Mouse (Mus musculus) spleen, adult 12 weeks (tissue): ENCODE data around the gene Ctnnbl1.
A peak's percentile ranks its signal among the peaks of the same experiment; 100 is the strongest.

Source experiments
- DNase-seq: peaks from one replicate; pipeline ENCODE4 v3.0.0; 2022; ENCODE audit warnings: low spot score

Gene Ctnnbl1

GRCm38 (mm10) chr2:157736854-157737850 is at the start of gene Ctnnbl1:
Gene Ctnnbl1 (plus strand): TSS chr2:157737401.
- peak; percentile 99 for DNase-seq

GRCm38 (mm10) chr2:157687506-157687905 is 49.7 kb upstream of the Ctnnbl1 start:
- no peak for DNase-seq

- no peak for DNase-seq
Measured at GRCm38 (mm10) chr2:157691266-157692105, 45.7 kb upstream of the Ctnnbl1 start.

- no peak for DNase-seq
Measured at GRCm38 (mm10) chr2:157692365-157692932, 44.8 kb upstream of the Ctnnbl1 start.

GRCm38 (mm10) chr2:157693576-157693975 is 43.6 kb upstream of the Ctnnbl1 start:
- DNase-seq = no peak

- DNase-seq = no peak
Measured at GRCm38 (mm10) chr2:157696297-157696731, 40.9 kb upstream of the Ctnnbl1 start.

GRCm38 (mm10) chr2:157703155-157703554 is 34.0 kb upstream of the Ctnnbl1 start:
- DNase-seq = no peak

- no peak for DNase-seq
Measured at GRCm38 (mm10) chr2:157704991-157705776, 32.0 kb upstream of the Ctnnbl1 start.

GRCm38 (mm10) chr2:157705777-157706158 is 31.4 kb upstream of the Ctnnbl1 start:
- no peak for DNase-seq

GRCm38 (mm10) chr2:157707191-157707923 is 29.8 kb upstream of the Ctnnbl1 start:
- DNase-seq = no peak

- no peak for DNase-seq
Measured at GRCm38 (mm10) chr2:157712677-157713076, 24.5 kb upstream of the Ctnnbl1 start.

GRCm38 (mm10) chr2:157715586-157716191 is 21.5 kb upstream of the Ctnnbl1 start:
- no peak for DNase-seq

GRCm38 (mm10) chr2:157718441-157718840 is 18.8 kb upstream of the Ctnnbl1 start:
- DNase-seq = no peak

GRCm38 (mm10) chr2:157723883-157724573 is 13.2 kb upstream of the Ctnnbl1 start:
- DNase-seq = no peak

GRCm38 (mm10) chr2:157724574-157724914 is 12.7 kb upstream of the Ctnnbl1 start:
- no peak for DNase-seq

- no peak for DNase-seq
Measured at GRCm38 (mm10) chr2:157744619-157745018, 7.4 kb downstream of the Ctnnbl1 start.

- no peak for DNase-seq
Measured at GRCm38 (mm10) chr2:157745735-157746134, 8.5 kb downstream of the Ctnnbl1 start.

GRCm38 (mm10) chr2:157746558-157746957 is 9.4 kb downstream of the Ctnnbl1 start:
- no peak for DNase-seq

- no peak for DNase-seq
Measured at GRCm38 (mm10) chr2:157747989-157748388, 10.8 kb downstream of the Ctnnbl1 start.

GRCm38 (mm10) chr2:157750481-157750880 is 13.3 kb downstream of the Ctnnbl1 start:
- DNase-seq = no peak
